23 mouse cellular contexts compared by ENCODE assay signal in genomic region chr13:108094681-108095080, GRCm38 (mm10).
"Had no signal": no experiment of that assay in that cellular context is flagged by ENCODE, and none has a peak within 500 bp of the region (broad histone marks: within the 10 kb centered on the region; RNA-seq: fewer than 3 reads in every experiment).

No protein-coding gene starts in this region.

- H3K27me3 ChIP-seq: heart, embryonic 13.5 days; heart, embryonic 15.5 days; kidney, embryonic 15.5 days; limb, embryonic 13.5 days; limb, embryonic 15.5 days had no signal

- H3K9me3 ChIP-seq: heart, embryonic 13.5 days; heart, embryonic 15.5 days; kidney, embryonic 15.5 days; limb, embryonic 13.5 days; limb, embryonic 15.5 days had no signal

- DNase-seq: gastrocnemius, postnatal 14 days; gastrocnemius, postnatal 36 days; heart, adult 2 months; heart, postnatal 14 days; heart, postnatal 36 days; kidney, adult 11 months; kidney, adult 2 months; kidney, adult 9 months; kidney, postnatal 14 days; kidney, postnatal 36 days; left cerebral cortex, postnatal 4 days had no signal

- H3K4me3 ChIP-seq: heart, adult 2 months; heart, embryonic 13.5 days; heart, embryonic 15.5 days; kidney, embryonic 15.5 days; layer of hippocampus, adult 2 months; left cerebral cortex, adult 2 months; limb, embryonic 13.5 days; limb, embryonic 15.5 days had no signal

- H3K4me2 ChIP-seq: heart, embryonic 11.5 days; heart, embryonic 13.5 days; heart, embryonic 15.5 days; hindbrain, embryonic 14.5 days; kidney, embryonic 15.5 days; limb, embryonic 13.5 days; limb, embryonic 15.5 days had no signal

- H3K9ac ChIP-seq: heart, embryonic 13.5 days; heart, embryonic 15.5 days; hindbrain, embryonic 14.5 days; kidney, embryonic 15.5 days; limb, embryonic 13.5 days; limb, embryonic 15.5 days; liver, embryonic 14.5 days had no signal

- H3K36me3 ChIP-seq: heart, embryonic 13.5 days; heart, embryonic 15.5 days; kidney, embryonic 15.5 days; limb, embryonic 15.5 days had no signal

- ATAC-seq: inflammation-experienced regulatory T-cells, adult 6 months had no signal

- H3K27ac ChIP-seq: heart, adult 2 months; heart, embryonic 13.5 days; heart, embryonic 15.5 days; hindbrain, embryonic 14.5 days; kidney, embryonic 15.5 days; kidney, postnatal 0 days; layer of hippocampus, adult 2 months; left cerebral cortex, adult 2 months; limb, embryonic 13.5 days; limb, embryonic 15.5 days; liver, embryonic 14.5 days had no signal
